Mouse (Mus musculus): ENCODE data around the gene Bsg. TPM values are rescaled to one million over a fixed set of nuclear protein-coding genes. Genes with fewer than 3 reads are reported as not detected.

Bsg gene
- polyA plus RNA-seq, 1 experiment from 2014 or later = 1,079 TPM

GRCm38 (mm10) chr10:79671396-79672087 is 32.7 kb upstream of the Bsg start:
- 0 out of 2 replicates have a peak, but pooled peaks have one; percentile 2 for ATAC-seq (replicated peaks; ENCODE audit: low FRiP score, low read depth)
- no peaks in the 10 kb centered on the region for H3K27me3 ChIP-seq (ENCODE audit: insufficient read depth, low read length)
- 28% methylated on average over 6 of the region's 6 CpGs for WGBS
- no peak for TF ChIP-seq CTCF (IDR thresholded peaks at IDR 0.05; ENCODE audit: low read depth)
- peak overlapping the region; percentile 81 for H3K4me2 ChIP-seq (ENCODE audit: low read length)
- no peaks in the 10 kb centered on the region for H3K9me3 ChIP-seq (replicated peaks; ENCODE audit: low read length)
- no peak overlapping the region for H3K4me3 ChIP-seq (replicated peaks; ENCODE audit: low read depth, low read length)
- H3K4me1 ChIP-seq (replicated peaks; ENCODE audit: insufficient read depth, low read length) = peaks cover 17% of the 10 kb centered on the region
- H3K9ac ChIP-seq (ENCODE audit: low read depth, low read length) = no peak overlapping the region
- 0 out of 2 replicates have a peak, but pooled peaks cover 2% of the 10 kb centered on the region for H3K36me3 ChIP-seq (ENCODE audit: insufficient read depth, low read length)
- H3K27ac ChIP-seq = peak overlapping the region; percentile 70
- peak; percentile 39 for DNase-seq (ENCODE audit: low spot score)

- H3K27ac ChIP-seq = peak overlapping the region; percentile 50
- DNase-seq (ENCODE audit: low spot score) (peak; percentile 40), ATAC-seq (replicated peaks; ENCODE audit: low FRiP score, low read depth) (0 out of 2 replicates have a peak, but pooled peaks have one; percentile 5)
- H3K4me3 ChIP-seq (replicated peaks; ENCODE audit: low read depth, low read length) = no peak overlapping the region
- H3K4me2 ChIP-seq (ENCODE audit: low read length) = no peak overlapping the region
- no peak overlapping the region for H3K9ac ChIP-seq (ENCODE audit: low read depth, low read length)
- peak; percentile 43; the same call in 1 of the 2 replicates for TF ChIP-seq CTCF (IDR thresholded peaks at IDR 0.05; ENCODE audit: low read depth)
- H3K4me1 ChIP-seq (replicated peaks; ENCODE audit: insufficient read depth, low read length) = peaks cover 17% of the 10 kb centered on the region
- 42% methylated on average over 3 of the region's 3 CpGs for WGBS
- no peaks in the 10 kb centered on the region for H3K9me3 ChIP-seq (replicated peaks; ENCODE audit: low read length)
- 0 out of 2 replicates have a peak, but pooled peaks cover 2% of the 10 kb centered on the region for H3K36me3 ChIP-seq (ENCODE audit: insufficient read depth, low read length)
- H3K27me3 ChIP-seq (ENCODE audit: insufficient read depth, low read length) = no peaks in the 10 kb centered on the region
These were observed 32.2 kb upstream of the Bsg start for GRCm38 (mm10) chr10:79672088-79672455.

GRCm38 (mm10) chr10:79673054-79673453 is 31.2 kb upstream of the Bsg start:
- no peak overlapping the region for H3K4me3 ChIP-seq (replicated peaks; ENCODE audit: low read depth, low read length)
- H3K4me2 ChIP-seq (ENCODE audit: low read length) = no peak overlapping the region
- no peak overlapping the region for H3K9ac ChIP-seq (ENCODE audit: low read depth, low read length)
- no peak for TF ChIP-seq CTCF (IDR thresholded peaks at IDR 0.05; ENCODE audit: low read depth)
- ATAC-seq (replicated peaks; ENCODE audit: low FRiP score, low read depth) (no peak), DNase-seq (ENCODE audit: low spot score) (no peak)
- 95% methylated on average over 3 of the region's 3 CpGs for WGBS
- no peak overlapping the region for H3K27ac ChIP-seq
- no peaks in the 10 kb centered on the region for H3K9me3 ChIP-seq (replicated peaks; ENCODE audit: low read length)
- peaks cover 17% of the 10 kb centered on the region for H3K4me1 ChIP-seq (replicated peaks; ENCODE audit: insufficient read depth, low read length)
- no peaks in the 10 kb centered on the region for H3K27me3 ChIP-seq (ENCODE audit: insufficient read depth, low read length)
- H3K36me3 ChIP-seq (ENCODE audit: insufficient read depth, low read length) = 0 out of 2 replicates have a peak, but pooled peaks cover 2% of the 10 kb centered on the region

- H3K9ac ChIP-seq (ENCODE audit: low read depth, low read length) = no peak overlapping the region
- H3K27ac ChIP-seq = no peak overlapping the region
- H3K4me3 ChIP-seq (replicated peaks; ENCODE audit: low read depth, low read length) = no peak overlapping the region
- WGBS = 65% methylated on average over 44 of the region's 44 CpGs
- no peaks in the 10 kb centered on the region for H3K9me3 ChIP-seq (replicated peaks; ENCODE audit: low read length)
- no peak; the same call in 1 of the 2 replicates for ATAC-seq (replicated peaks; ENCODE audit: low FRiP score, low read depth)
- no peak for DNase-seq (ENCODE audit: low spot score)
- H3K27me3 ChIP-seq (ENCODE audit: insufficient read depth, low read length) = no peaks in the 10 kb centered on the region
- peaks cover 10% of the 10 kb centered on the region for H3K4me1 ChIP-seq (replicated peaks; ENCODE audit: insufficient read depth, low read length)
- TF ChIP-seq CTCF (IDR thresholded peaks at IDR 0.05; ENCODE audit: low read depth) = no peak
- 0 out of 2 replicates have a peak, but pooled peaks cover 2% of the 10 kb centered on the region for H3K36me3 ChIP-seq (ENCODE audit: insufficient read depth, low read length)
- no peak overlapping the region for H3K4me2 ChIP-seq (ENCODE audit: low read length)
These were observed 28.8 kb upstream of the Bsg start for GRCm38 (mm10) chr10:79675346-79676035.

GRCm38 (mm10) chr10:79680606-79681495 is 23.4 kb upstream of the Bsg start:
- H3K4me1 ChIP-seq (replicated peaks; ENCODE audit: insufficient read depth, low read length) = peaks cover 5% of the 10 kb centered on the region; the same call in 1 of the 2 replicates
- WGBS = 29% methylated on average over 11 of the region's 11 CpGs
- H3K9me3 ChIP-seq (replicated peaks; ENCODE audit: low read length) = no peaks in the 10 kb centered on the region
- peak overlapping the region; percentile 79 for H3K27ac ChIP-seq
- no peak for TF ChIP-seq CTCF (IDR thresholded peaks at IDR 0.05; ENCODE audit: low read depth)
- H3K4me2 ChIP-seq (ENCODE audit: low read length) = peak overlapping the region; percentile 67
- H3K4me3 ChIP-seq (replicated peaks; ENCODE audit: low read depth, low read length) = peak overlapping the region; percentile 80
- ATAC-seq (replicated peaks; ENCODE audit: low FRiP score, low read depth) = peak; percentile 15
- peaks cover 16% of the 10 kb centered on the region; the same call in 1 of the 2 replicates for H3K36me3 ChIP-seq (ENCODE audit: insufficient read depth, low read length)
- no peaks in the 10 kb centered on the region for H3K27me3 ChIP-seq (ENCODE audit: insufficient read depth, low read length)
- DNase-seq (ENCODE audit: low spot score) = no peak
- H3K9ac ChIP-seq (ENCODE audit: low read depth, low read length) = peak overlapping the region; percentile 35; the same call in 1 of the 2 replicates

Measured in kidney, postnatal 0 days (tissue).